Mouse (Mus musculus): ENCODE results near the gene Bag1. TPM values are rescaled to one million over a fixed set of nuclear protein-coding genes. Genes with fewer than 3 reads are reported as not detected.

Gene Bag1
- total RNA-seq (2015) (163 and 167 TPM in 2 replicates), total RNA-seq (2017) (361 and 403 TPM in 2 replicates)

- peak; percentile 95 for ATAC-seq (replicated peaks; ENCODE audit: poor library complexity)
Measured at GRCm38 (mm10) chr4:40948160-40948708, at the start of gene Bag1, which contains the start of gene Chmp5. Gene Bag1 (minus strand): TSS chr4:40948294. Gene Chmp5 (plus strand): TSS chr4:40948407.

DNA sequence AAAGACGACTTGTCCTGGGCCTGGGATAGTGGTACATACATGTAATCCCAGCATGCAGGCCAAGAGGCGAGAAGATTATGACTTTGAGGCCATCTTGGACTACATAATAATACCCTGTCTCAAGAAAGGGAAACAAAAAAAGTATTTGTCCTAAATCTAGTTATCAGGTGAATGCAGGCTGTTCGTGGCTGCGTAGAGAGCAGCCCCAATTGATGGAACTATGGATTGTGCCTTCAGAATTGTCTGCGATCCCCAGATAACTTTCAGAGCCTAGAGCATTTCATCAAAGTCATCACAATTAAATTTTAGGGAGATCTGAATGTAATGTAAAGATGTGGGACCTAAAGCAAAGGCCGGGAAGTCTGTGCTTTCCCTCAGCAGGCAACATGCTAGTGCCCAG is 48.2 kb upstream of the Bag1 start:
- peak; percentile 41 for ATAC-seq (replicated peaks; ENCODE audit: poor library complexity)

GRCm38 (mm10) chr4:40989633-40990032 is 41.5 kb upstream of the Bag1 start:
- no peak for ATAC-seq (replicated peaks; ENCODE audit: poor library complexity)

- ATAC-seq (replicated peaks; ENCODE audit: poor library complexity): no peak
Measured at GRCm38 (mm10) chr4:40983686-40984085, 35.6 kb upstream of the Bag1 start.

- ATAC-seq (replicated peaks; ENCODE audit: poor library complexity): no peak
Measured at GRCm38 (mm10) chr4:40982486-40982885, 34.4 kb upstream of the Bag1 start.

- ATAC-seq (replicated peaks; ENCODE audit: poor library complexity): no peak
Measured at GRCm38 (mm10) chr4:40979430-40979829, 31.3 kb upstream of the Bag1 start.

- no peak for ATAC-seq (replicated peaks; ENCODE audit: poor library complexity)
Measured at GRCm38 (mm10) chr4:40976651-40977050, 28.6 kb upstream of the Bag1 start.

DNA sequence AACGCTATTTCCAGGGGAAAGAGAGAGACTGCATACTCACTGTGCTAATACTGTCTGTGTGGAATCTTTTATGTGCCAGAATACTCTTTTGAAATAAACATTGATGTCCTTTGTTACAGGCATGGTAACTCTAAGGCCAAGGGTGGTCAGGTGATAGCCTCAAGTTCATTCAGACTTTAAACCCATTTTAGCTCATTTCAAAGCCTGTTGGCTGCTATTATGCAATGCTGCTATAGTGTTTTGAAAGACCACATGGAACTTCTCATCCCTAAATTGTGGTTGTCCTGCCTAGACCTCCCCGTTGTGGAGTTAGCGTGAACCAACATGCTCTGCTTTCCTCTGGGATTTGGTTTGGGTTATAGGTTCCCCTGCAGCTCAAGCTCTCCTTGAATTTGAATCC is 27.6 kb upstream of the Bag1 start:
- no peak for ATAC-seq (replicated peaks; ENCODE audit: poor library complexity)

- ATAC-seq (replicated peaks; ENCODE audit: poor library complexity): no peak
Measured at GRCm38 (mm10) chr4:40974011-40974410, 25.9 kb upstream of the Bag1 start.

GRCm38 (mm10) chr4:40971744-40972143 is 23.6 kb upstream of the Bag1 start:
- peak; percentile 69 for ATAC-seq (replicated peaks; ENCODE audit: poor library complexity)

DNA sequence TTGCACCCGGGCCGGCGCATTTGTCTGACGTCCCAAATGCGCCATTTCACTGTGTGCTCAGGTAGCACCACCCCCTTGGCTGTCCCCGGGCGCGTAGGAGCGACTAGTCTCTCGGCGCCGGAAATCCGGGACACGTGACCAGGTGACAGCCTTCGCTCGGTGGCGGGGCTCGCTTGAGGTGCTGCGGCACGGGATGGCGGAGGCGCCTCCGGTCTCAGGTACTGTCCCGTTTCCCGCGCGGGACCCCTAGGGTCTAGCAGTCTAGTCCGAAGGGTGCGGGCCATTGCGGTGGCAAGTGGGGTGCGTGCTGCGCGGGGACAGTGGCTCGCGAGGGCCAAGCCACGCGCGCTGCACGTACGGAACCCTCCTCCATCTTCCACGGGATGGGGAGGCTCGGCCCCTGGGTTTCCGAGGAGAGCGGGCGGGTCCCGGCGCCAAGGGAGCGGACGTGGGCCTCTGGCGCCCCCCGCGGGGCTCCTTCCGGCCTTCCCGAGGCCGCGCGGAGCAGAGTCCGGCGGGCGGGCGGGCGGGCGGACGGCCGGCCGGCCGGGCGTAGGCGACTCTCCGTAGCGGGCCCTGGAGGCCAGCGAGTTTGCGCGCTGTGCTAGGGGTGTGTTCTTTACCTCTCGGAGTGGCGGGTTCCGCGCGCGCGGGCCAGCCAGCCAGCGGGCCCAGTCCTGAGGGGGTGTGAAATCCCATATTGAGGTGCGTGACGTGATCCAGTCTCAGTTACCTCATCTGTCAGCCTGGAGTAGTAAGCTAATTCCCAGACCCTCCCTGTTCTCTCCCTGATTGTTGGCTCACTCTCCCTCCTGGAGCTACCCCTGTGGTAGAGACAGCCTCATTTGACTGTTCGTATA is 23.0 kb upstream of the Bag1 start, which contains the start of gene Nfx1:
Gene Nfx1 (plus strand): TSS at position 65 of the 860 bp plus-strand sequence.
- peak; percentile 90 for ATAC-seq (replicated peaks; ENCODE audit: poor library complexity)

DNA sequence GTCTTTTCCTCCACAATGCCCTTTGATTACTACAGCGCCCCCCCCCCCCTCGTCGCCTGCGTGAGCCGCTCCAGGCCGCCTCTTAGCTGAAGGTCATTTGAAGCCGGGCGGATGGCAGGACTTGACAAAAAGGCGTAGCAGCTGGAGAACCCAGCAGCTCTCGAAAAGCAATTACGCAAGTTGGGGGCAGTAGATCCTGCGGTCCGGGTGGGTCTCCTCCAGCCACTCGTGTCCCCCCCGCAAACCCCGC is 22.4 kb upstream of the Bag1 start:
- ATAC-seq (replicated peaks; ENCODE audit: poor library complexity): no peak

GRCm38 (mm10) chr4:40969781-40970591 is 21.9 kb upstream of the Bag1 start:
- no peak for ATAC-seq (replicated peaks; ENCODE audit: poor library complexity)

DNA sequence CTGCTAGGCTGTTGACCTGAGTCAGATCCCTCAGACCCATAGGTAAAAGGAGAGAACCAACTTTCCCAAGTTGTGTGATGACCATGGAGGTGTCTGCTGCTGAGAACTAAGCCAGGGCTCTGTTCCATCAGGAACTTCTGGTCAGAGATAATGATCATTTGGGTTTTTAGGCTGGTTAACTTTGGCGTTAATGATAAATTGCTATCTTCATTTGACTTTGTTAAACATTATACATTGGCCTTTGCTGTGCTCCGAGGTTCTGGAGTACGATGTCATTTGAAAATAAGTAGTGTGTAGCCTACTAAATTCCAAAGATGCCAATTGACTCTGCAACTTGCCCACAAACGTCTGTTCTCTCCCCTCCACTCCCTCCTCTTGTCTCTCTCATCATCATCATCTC is 21.1 kb upstream of the Bag1 start:
- no peak for ATAC-seq (replicated peaks; ENCODE audit: poor library complexity)

GRCm38 (mm10) chr4:40963536-40963935 is 15.4 kb upstream of the Bag1 start:
- no peak for ATAC-seq (replicated peaks; ENCODE audit: poor library complexity)

DNA sequence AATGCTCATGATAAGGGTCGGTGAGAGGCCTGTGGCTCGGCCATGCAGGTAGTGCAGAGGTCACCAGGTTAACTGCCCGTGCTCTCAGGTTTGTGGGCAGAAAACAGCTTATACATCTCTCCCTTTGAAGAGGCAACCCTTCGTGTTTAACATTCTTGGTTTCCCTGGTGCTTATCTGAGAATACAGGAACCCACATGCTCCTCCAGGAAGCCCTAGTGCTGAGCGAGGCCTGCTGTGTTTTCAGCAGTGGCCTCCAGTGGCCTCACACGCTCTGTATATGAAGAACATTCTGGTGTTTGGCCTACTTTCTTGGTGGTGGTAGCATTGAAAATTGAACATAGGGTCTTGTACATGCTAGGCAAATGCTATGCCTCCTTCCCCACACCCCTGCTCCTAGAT is 7.8 kb upstream of the Bag1 start:
- ATAC-seq (replicated peaks; ENCODE audit: poor library complexity): peak; percentile 70

GRCm38 (mm10) chr4:40953521-40953920 is 5.4 kb upstream of the Bag1 start:
- ATAC-seq (replicated peaks; ENCODE audit: poor library complexity): peak; percentile 88

DNA sequence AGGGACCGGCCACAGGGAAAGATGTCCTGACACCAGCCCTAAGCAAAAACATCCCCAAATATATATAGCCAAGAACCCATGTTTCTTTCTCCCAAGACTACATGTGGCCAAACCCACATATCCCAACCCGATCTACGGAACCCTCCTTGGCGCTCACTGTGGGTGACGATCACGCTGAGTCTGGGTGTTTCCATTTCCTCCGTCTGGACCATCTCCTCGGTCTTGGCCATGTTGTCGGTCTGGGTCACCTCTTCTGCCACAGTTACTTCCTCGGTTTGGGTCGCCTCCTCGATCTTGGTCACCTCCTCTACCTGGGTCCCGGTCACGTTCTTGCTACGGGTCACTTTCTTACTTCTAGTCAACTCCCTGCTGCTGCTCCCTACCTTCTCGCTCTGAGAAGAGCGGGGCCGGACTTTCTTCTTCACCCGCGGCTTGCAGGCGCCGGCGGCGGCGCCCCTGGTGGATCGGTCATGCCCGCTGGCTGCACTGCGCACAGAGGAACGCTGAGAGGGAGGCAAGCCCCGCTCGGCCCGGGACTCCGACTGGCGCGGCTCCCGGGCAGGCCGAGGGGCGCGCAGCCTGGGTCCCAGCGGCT is 432 bp downstream of the Bag1 start:
- ATAC-seq (replicated peaks; ENCODE audit: poor library complexity): peak; percentile 15

DNA sequence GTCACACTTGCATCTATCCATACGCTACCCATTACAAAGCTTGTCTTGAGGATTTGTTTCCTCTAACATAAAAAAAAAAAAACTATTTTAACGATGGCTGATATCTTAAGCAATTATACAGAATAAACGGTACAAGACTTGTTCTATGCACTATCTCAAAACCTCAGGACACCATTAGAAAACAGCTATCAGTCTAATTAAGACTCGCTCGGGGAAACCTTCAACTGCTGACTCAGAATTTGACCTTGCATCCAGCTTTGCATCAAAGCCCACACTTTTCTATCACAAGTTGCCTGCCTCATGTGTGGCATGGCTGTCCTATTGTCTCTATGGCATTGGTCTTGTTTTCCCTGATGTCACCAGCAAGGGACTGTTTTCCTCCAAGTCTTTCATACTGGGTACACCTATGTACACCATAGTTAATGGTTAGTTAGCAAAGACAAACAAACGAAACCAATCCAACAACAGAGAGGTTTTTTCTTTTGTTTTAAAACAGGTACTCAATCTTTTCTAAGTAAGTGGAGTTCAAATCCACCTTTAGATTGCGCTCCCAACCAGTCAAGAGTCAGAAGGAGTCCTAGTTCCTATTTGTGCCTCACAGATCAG is 1.5 kb downstream of the Bag1 start:
- ATAC-seq (replicated peaks; ENCODE audit: poor library complexity): no peak

DNA sequence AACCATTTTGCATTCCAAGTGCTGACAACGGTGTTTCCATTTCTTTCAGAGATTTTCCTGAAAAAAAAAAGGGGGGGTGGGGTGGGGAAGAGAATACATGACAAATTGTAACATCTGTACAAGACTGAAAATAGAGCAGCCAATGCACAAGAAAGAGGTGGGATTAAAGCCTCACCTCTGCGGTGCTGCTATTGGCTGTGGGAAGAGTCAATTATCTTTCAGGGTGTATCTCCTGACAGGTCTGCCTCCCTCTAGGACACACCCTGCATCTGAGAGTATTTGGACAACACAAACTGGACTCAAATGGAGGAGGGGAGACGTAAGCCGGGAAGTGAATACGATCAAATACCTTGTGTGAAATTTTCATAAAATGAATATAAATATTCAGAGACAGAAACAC is 4.4 kb downstream of the Bag1 start:
- ATAC-seq (replicated peaks; ENCODE audit: poor library complexity): no peak

- ATAC-seq (replicated peaks; ENCODE audit: poor library complexity): no peak
Measured at GRCm38 (mm10) chr4:40938793-40939192, 9.3 kb downstream of the Bag1 start.
